Mouse (Mus musculus) layer of hippocampus, postnatal 14 days (tissue): Measurements from ENCODE around the gene Hmgb3. TPM values are rescaled to one million over a fixed set of nuclear protein-coding genes. Genes with fewer than 3 reads are reported as not detected.

ENCODE experiments used
- DNase-seq, 2 experiments: peaks; one replicate each; pipeline ENCODE4 v3.0.0; 2021 to 2022; ENCODE audit warnings: low spot score in 2 of 2, mixed read lengths in 1 of 2
- microRNA-seq, 2 experiments: library from miRNA; unstranded; fragments of <30 nt; microRNA quantifications; one replicate each; pipeline ENCODE4 v1.2.0; 2021
- total RNA-seq, 2 experiments: library from RNA; stranded (reverse); gene quantifications; 2 replicates each; pipeline ENCODE4 v1.2.3; 2021

Gene Hmgb3
- total RNA-seq, 2 experiments from 2014 or later = 31.8 to 42.9 TPM

GRCm38 (mm10) chrX:71573132-71573900, 17.6 kb downstream of the Hmgb3 start:
- no peak for DNase-seq

- no peak for DNase-seq
These were observed 19.8 kb downstream of the Hmgb3 start for GRCm38 (mm10) chrX:71575550-71575949.

GRCm38 (mm10) chrX:71589181-71589580, 33.5 kb downstream of the Hmgb3 start:
- DNase-seq = no peak

- DNase-seq = peak; percentile 2 to 13
These were observed 45.4 kb downstream of the Hmgb3 start for GRCm38 (mm10) chrX:71601052-71601611.

Small RNA genes within 50 kb of the gene (microRNA-seq; reads per million reads assigned to microRNA genes)
- 0 reads per million in 2 experiments for gene Gm23945

Other genes with a start within 250 kb of the Hmgb3 start
- 10 to 100 TPM; 48.2 to 50.2 TPM for gene Mtmr1, start 191.2 kb upstream of the Hmgb3 start, total RNA-seq
- 10 to 100 TPM; 55.2 to 56.2 TPM for gene Cd99l2, start 63.1 kb upstream of the Hmgb3 start, total RNA-seq
- under 1 TPM in 1 of 2 experiments, not detected in 1; 0.32 TPM for gene Gpr50, start 107.7 kb downstream of the Hmgb3 start, total RNA-seq